Mouse (Mus musculus): Measurements from ENCODE around the gene Eva1a. TPM values are rescaled to one million over a fixed set of nuclear protein-coding genes. Genes with fewer than 3 reads are reported as not detected.

Gene Eva1a
- polyA plus RNA-seq, 1 experiment from 2014 or later, result 5.8 TPM

GRCm38 (mm10) chr6:82078875-82079274 is 38.0 kb downstream of the Eva1a start:
- ATAC-seq (replicated peaks; ENCODE audit: extremely low read depth, insufficient read depth, low FRiP score), result no peak
- Histone ChIP-seq H3K4me3 (ENCODE audit: low read length) (no peak overlapping the region), H3K4me2 (ENCODE audit: low read depth, low read length) (no peak overlapping the region), H3K27me3 (ENCODE audit: control insufficient read depth, insufficient read depth, low read length) (no peaks in the 10 kb centered on the region), H3K9me3 (replicated peaks; ENCODE audit: control insufficient read depth, low read length) (0 out of 2 replicates have a peak, but pooled peaks cover 2% of the 10 kb centered on the region), H3K36me3 (ENCODE audit: control insufficient read depth, insufficient read depth) (no peaks in the 10 kb centered on the region), H3K9ac (ENCODE audit: low read length) (no peak overlapping the region), H3K4me1 (ENCODE audit: control insufficient read depth, insufficient read depth, low read length) (no peaks in the 10 kb centered on the region), H3K27ac (ENCODE audit: low read length) (no peak overlapping the region)
- WGBS, result 90% methylated on average over 4 of the region's 4 CpGs

GRCm38 (mm10) chr6:82083655-82084054 is 42.8 kb downstream of the Eva1a start:
- no peaks in the 10 kb centered on the region for H3K27me3 ChIP-seq (ENCODE audit: control insufficient read depth, insufficient read depth, low read length)
- H3K4me2 ChIP-seq (ENCODE audit: low read depth, low read length), result no peak overlapping the region
- H3K36me3 ChIP-seq (ENCODE audit: control insufficient read depth, insufficient read depth), result no peaks in the 10 kb centered on the region
- no peaks in the 10 kb centered on the region for H3K4me1 ChIP-seq (ENCODE audit: control insufficient read depth, insufficient read depth, low read length)
- ATAC-seq (replicated peaks; ENCODE audit: extremely low read depth, insufficient read depth, low FRiP score), result no peak
- WGBS, result 72% methylated on average over 6 of the region's 6 CpGs
- H3K27ac ChIP-seq (ENCODE audit: low read length), result peak overlapping the region; percentile 73
- peaks cover 3% of the 10 kb centered on the region; the same call in 1 of the 2 replicates for H3K9me3 ChIP-seq (replicated peaks; ENCODE audit: control insufficient read depth, low read length)
- no peak overlapping the region for H3K4me3 ChIP-seq (ENCODE audit: low read length)
- H3K9ac ChIP-seq (ENCODE audit: low read length), result no peak overlapping the region

- no peaks in the 10 kb centered on the region for H3K36me3 ChIP-seq (ENCODE audit: control insufficient read depth, insufficient read depth)
- H3K27me3 ChIP-seq (ENCODE audit: control insufficient read depth, insufficient read depth, low read length), result no peaks in the 10 kb centered on the region
- no peaks in the 10 kb centered on the region for H3K4me1 ChIP-seq (ENCODE audit: control insufficient read depth, insufficient read depth, low read length)
- H3K4me3 ChIP-seq (ENCODE audit: low read length), result no peak overlapping the region
- 66% methylated on average over 3 of the region's 3 CpGs for WGBS
- H3K9me3 ChIP-seq (replicated peaks; ENCODE audit: control insufficient read depth, low read length), result peaks cover 3% of the 10 kb centered on the region; the same call in 1 of the 2 replicates
- ATAC-seq (replicated peaks; ENCODE audit: extremely low read depth, insufficient read depth, low FRiP score), result peak; percentile 83
- H3K4me2 ChIP-seq (ENCODE audit: low read depth, low read length), result no peak overlapping the region
- no peak overlapping the region for H3K9ac ChIP-seq (ENCODE audit: low read length)
- H3K27ac ChIP-seq (ENCODE audit: low read length), result peak overlapping the region; percentile 73
These were observed 43.4 kb downstream of the Eva1a start for GRCm38 (mm10) chr6:82084235-82084634.

- no peaks in the 10 kb centered on the region for H3K4me1 ChIP-seq (ENCODE audit: control insufficient read depth, insufficient read depth, low read length)
- no peak overlapping the region for H3K9ac ChIP-seq (ENCODE audit: low read length)
- ATAC-seq (replicated peaks; ENCODE audit: extremely low read depth, insufficient read depth, low FRiP score), result no peak
- H3K4me2 ChIP-seq (ENCODE audit: low read depth, low read length), result no peak overlapping the region
- no peaks in the 10 kb centered on the region for H3K27me3 ChIP-seq (ENCODE audit: control insufficient read depth, insufficient read depth, low read length)
- H3K9me3 ChIP-seq (replicated peaks; ENCODE audit: control insufficient read depth, low read length), result peaks cover 3% of the 10 kb centered on the region; the same call in 1 of the 2 replicates
- H3K4me3 ChIP-seq (ENCODE audit: low read length), result no peak overlapping the region
- WGBS, result 70% methylated on average over 8 of the region's 8 CpGs
- no peak overlapping the region; the same call in 1 of the 2 replicates for H3K27ac ChIP-seq (ENCODE audit: low read length)
- H3K36me3 ChIP-seq (ENCODE audit: control insufficient read depth, insufficient read depth), result no peaks in the 10 kb centered on the region
These were observed 44.6 kb downstream of the Eva1a start for GRCm38 (mm10) chr6:82085313-82085908.

- H3K27ac ChIP-seq (ENCODE audit: low read length), result no peak overlapping the region
- no peak overlapping the region for H3K4me2 ChIP-seq (ENCODE audit: low read depth, low read length)
- WGBS, result 57% methylated on average over 4 of the region's 4 CpGs
These were observed 47.3 kb downstream of the Eva1a start for GRCm38 (mm10) chr6:82088133-82088532.

GRCm38 (mm10) chr6:82091773-82092172 is 50.9 kb downstream of the Eva1a start:
- H3K4me3 ChIP-seq (ENCODE audit: low read length), result peak overlapping the region; percentile 30
- peaks cover 3% of the 10 kb centered on the region; the same call in 1 of the 2 replicates for H3K27me3 ChIP-seq (ENCODE audit: control insufficient read depth, insufficient read depth, low read length)
- no peak for ATAC-seq (replicated peaks; ENCODE audit: extremely low read depth, insufficient read depth, low FRiP score)

More at GRCm38 (mm10) chr6:82088133-82088532, 47.3 kb downstream of the Eva1a start:
- Histone ChIP-seq H3K4me1 (ENCODE audit: control insufficient read depth, insufficient read depth, low read length) (no peaks in the 10 kb centered on the region), H3K9ac (ENCODE audit: low read length) (no peak overlapping the region), H3K27me3 (ENCODE audit: control insufficient read depth, insufficient read depth, low read length) (0 out of 2 replicates have a peak, but pooled peaks cover 3% of the 10 kb centered on the region), H3K9me3 (replicated peaks; ENCODE audit: control insufficient read depth, low read length) (peaks cover 3% of the 10 kb centered on the region; the same call in 1 of the 2 replicates), H3K4me3 (ENCODE audit: low read length) (no peak overlapping the region), H3K36me3 (ENCODE audit: control insufficient read depth, insufficient read depth) (no peaks in the 10 kb centered on the region)
- ATAC-seq (replicated peaks; ENCODE audit: extremely low read depth, insufficient read depth, low FRiP score), result no peak

GRCm38 (mm10) chr6:82097705-82098104 is 56.9 kb downstream of the Eva1a start:
- H3K36me3 ChIP-seq (ENCODE audit: control insufficient read depth, insufficient read depth), result no peaks in the 10 kb centered on the region
- no peak overlapping the region for H3K9ac ChIP-seq (ENCODE audit: low read length)
- no peak for ATAC-seq (replicated peaks; ENCODE audit: extremely low read depth, insufficient read depth, low FRiP score)
- H3K27me3 ChIP-seq (ENCODE audit: control insufficient read depth, insufficient read depth, low read length), result no peaks in the 10 kb centered on the region; the same call in 1 of the 2 replicates
- WGBS, result 69% methylated on average over 1 of the region's 1 CpGs
- no peak overlapping the region for H3K4me3 ChIP-seq (ENCODE audit: low read length)
- H3K9me3 ChIP-seq (replicated peaks; ENCODE audit: control insufficient read depth, low read length), result 0 out of 2 replicates have a peak, but pooled peaks cover 4% of the 10 kb centered on the region
- no peak overlapping the region for H3K27ac ChIP-seq (ENCODE audit: low read length)
- H3K4me2 ChIP-seq (ENCODE audit: low read depth, low read length), result no peak overlapping the region
- H3K4me1 ChIP-seq (ENCODE audit: control insufficient read depth, insufficient read depth, low read length), result no peaks in the 10 kb centered on the region

More at GRCm38 (mm10) chr6:82091773-82092172, 50.9 kb downstream of the Eva1a start:
- 15% methylated on average over 28 of the region's 28 CpGs for WGBS
- Histone ChIP-seq H3K4me1 (ENCODE audit: control insufficient read depth, insufficient read depth, low read length) (no peaks in the 10 kb centered on the region), H3K36me3 (ENCODE audit: control insufficient read depth, insufficient read depth) (no peaks in the 10 kb centered on the region), H3K9ac (ENCODE audit: low read length) (peak overlapping the region; percentile 42; the same call in 1 of the 2 replicates), H3K4me2 (ENCODE audit: low read depth, low read length) (peak overlapping the region; percentile 59), H3K27ac (ENCODE audit: low read length) (no peak overlapping the region), H3K9me3 (replicated peaks; ENCODE audit: control insufficient read depth, low read length) (no peaks in the 10 kb centered on the region)

GRCm38 (mm10) chr6:82098456-82098855 is 57.6 kb downstream of the Eva1a start:
- WGBS, result 82% methylated on average over 1 of the region's 1 CpGs
- Histone ChIP-seq H3K36me3 (ENCODE audit: control insufficient read depth, insufficient read depth) (no peaks in the 10 kb centered on the region), H3K27me3 (ENCODE audit: control insufficient read depth, insufficient read depth, low read length) (no peaks in the 10 kb centered on the region; the same call in 1 of the 2 replicates), H3K4me1 (ENCODE audit: control insufficient read depth, insufficient read depth, low read length) (no peaks in the 10 kb centered on the region), H3K9me3 (replicated peaks; ENCODE audit: control insufficient read depth, low read length) (0 out of 2 replicates have a peak, but pooled peaks cover 4% of the 10 kb centered on the region), H3K4me2 (ENCODE audit: low read depth, low read length) (no peak overlapping the region), H3K9ac (ENCODE audit: low read length) (no peak overlapping the region), H3K27ac (ENCODE audit: low read length) (no peak overlapping the region), H3K4me3 (ENCODE audit: low read length) (no peak overlapping the region)
- no peak for ATAC-seq (replicated peaks; ENCODE audit: extremely low read depth, insufficient read depth, low FRiP score)

GRCm38 (mm10) chr6:82110473-82110872 is 69.6 kb downstream of the Eva1a start:
- no peak overlapping the region for H3K27ac ChIP-seq (ENCODE audit: low read length)
- H3K9ac ChIP-seq (ENCODE audit: low read length), result no peak overlapping the region
- no peak for ATAC-seq (replicated peaks; ENCODE audit: extremely low read depth, insufficient read depth, low FRiP score)
- no peaks in the 10 kb centered on the region; the same call in 1 of the 2 replicates for H3K27me3 ChIP-seq (ENCODE audit: control insufficient read depth, insufficient read depth, low read length)
- peaks cover 4% of the 10 kb centered on the region; the same call in 1 of the 2 replicates for H3K4me1 ChIP-seq (ENCODE audit: control insufficient read depth, insufficient read depth, low read length)
- H3K4me3 ChIP-seq (ENCODE audit: low read length), result no peak overlapping the region
- 57% methylated on average over 7 of the region's 7 CpGs for WGBS
- no peak overlapping the region for H3K4me2 ChIP-seq (ENCODE audit: low read depth, low read length)
- no peaks in the 10 kb centered on the region for H3K9me3 ChIP-seq (replicated peaks; ENCODE audit: control insufficient read depth, low read length)
- H3K36me3 ChIP-seq (ENCODE audit: control insufficient read depth, insufficient read depth), result no peaks in the 10 kb centered on the region
